Mouse (Mus musculus): ENCODE measurements at regions not wholly inside any gene's neighbourhood (a gene's known extent, or its start where the extent isn't known, plus 50 kb on each side); places are given as distances from the start of the nearest gene placed in this dataset.

DNA sequence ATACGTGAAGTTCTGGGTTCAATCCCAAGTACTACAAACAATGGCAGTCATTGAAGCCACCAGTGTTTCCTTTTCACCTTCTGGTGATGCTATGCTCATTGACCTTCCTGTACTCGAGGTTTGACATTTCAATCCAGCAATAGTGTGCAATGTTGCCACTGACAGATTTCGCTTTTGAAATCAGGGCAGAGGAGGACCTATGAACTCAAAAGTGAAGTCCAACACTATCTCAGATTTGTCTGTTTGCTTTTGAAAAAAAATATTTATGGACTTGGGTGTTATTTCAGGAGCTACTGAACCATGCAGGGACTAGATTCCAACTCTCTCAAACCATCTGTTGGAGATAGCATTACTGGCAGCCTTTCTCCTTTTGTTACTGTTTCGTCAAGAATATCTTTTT lies 248.4 kb upstream of the Gm765 start:
- TF ChIP-seq MYOG (IDR thresholded peaks at IDR 0.05; ENCODE audit: control insufficient read depth in 1 of 3, insufficient read depth in 1 of 3, insufficient read length in 2 of 3, low read depth in 2 of 3) = no peak
- no peak for TF ChIP-seq MYOD1 (IDR thresholded peaks at IDR 0.05; ENCODE audit: control insufficient read depth in 1 of 3, insufficient read length in 2 of 3, low read depth in 2 of 3)
- TF ChIP-seq POLR2A (IDR thresholded peaks at IDR 0.05; ENCODE audit: insufficient read length, low read depth) = no peak
- TF ChIP-seq MAX (IDR thresholded peaks at IDR 0.05; ENCODE audit: low read depth) = no peak
- TF ChIP-seq USF1 (IDR thresholded peaks at IDR 0.05; ENCODE audit: low read depth) = no peak

All from myocyte (in vitro differentiated cells).